Mouse (Mus musculus) A20 (cell line): ENCODE results near the gene Atp2a1.

ENCODE experiments used
- DNase-seq: peaks from one replicate; pipeline ENCODE4 v3.0.0-alpha.2; 2011; ENCODE audit warnings: low read depth, low spot score

The Atp2a1 gene

GRCm38 (mm10) chr7:126450641-126451040 is 12.3 kb downstream of the Atp2a1 start:
- no peak for DNase-seq

- DNase-seq = no peak
Measured at GRCm38 (mm10) chr7:126449991-126450390, 12.9 kb downstream of the Atp2a1 start.

DNA sequence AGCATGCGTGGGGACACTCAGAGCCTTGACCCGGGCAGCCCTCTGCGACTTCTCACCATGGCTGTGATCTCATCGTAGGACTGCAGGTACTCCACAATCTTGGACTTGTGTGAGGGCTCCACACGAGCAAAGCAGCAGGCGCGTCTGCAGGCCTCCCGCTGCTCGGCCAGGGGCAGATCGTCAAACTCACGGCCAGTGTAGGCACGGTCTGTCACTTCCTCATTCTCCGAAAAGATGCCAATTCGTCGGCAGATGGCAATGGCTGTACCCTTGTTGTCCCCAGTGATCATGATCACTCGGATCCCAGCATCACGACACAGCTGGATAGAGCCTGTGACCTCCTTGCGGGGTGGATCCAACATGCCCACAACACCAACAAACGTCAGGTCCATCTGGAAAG is 14.4 kb downstream of the Atp2a1 start:
- DNase-seq = no peak

- DNase-seq = no peak
Measured at GRCm38 (mm10) chr7:126446217-126446616, 16.7 kb downstream of the Atp2a1 start.

DNA sequence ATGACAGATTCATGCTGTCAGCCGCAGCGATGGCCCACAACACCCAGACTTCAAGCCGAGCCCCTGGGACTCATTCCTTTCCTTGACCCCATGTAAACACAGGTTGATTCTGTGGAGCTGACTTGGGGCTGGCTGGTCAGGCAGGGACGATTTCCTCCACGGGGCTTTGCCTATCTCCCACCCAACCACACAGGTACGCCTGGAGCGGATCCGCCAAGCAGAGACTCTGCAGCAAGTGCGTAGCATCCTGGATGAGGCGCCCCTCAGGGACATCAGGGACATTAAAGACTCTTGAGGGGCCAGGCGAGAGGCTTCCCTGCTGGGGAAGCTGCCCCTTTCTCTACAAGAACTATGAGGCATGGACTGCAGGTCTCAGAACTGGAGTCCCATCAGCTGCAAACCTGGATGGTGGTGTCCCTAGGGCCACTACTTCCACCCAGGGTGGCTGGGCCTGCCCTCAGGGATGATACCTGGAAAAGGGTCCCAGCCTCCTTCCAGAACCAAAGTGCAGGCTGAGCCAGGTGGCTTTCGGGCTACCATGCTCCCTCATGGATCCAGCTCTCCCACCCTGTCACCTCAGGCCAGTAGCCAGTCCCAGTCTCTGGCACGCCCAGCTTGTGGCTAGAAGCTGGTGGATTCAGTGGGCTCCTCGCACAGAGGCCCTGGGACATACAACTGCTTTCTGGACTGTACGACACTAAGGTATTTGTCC is 17.6 kb downstream of the Atp2a1 start:
- DNase-seq = no peak

GRCm38 (mm10) chr7:126444536-126444935 is 18.4 kb downstream of the Atp2a1 start:
- no peak for DNase-seq

DNA sequence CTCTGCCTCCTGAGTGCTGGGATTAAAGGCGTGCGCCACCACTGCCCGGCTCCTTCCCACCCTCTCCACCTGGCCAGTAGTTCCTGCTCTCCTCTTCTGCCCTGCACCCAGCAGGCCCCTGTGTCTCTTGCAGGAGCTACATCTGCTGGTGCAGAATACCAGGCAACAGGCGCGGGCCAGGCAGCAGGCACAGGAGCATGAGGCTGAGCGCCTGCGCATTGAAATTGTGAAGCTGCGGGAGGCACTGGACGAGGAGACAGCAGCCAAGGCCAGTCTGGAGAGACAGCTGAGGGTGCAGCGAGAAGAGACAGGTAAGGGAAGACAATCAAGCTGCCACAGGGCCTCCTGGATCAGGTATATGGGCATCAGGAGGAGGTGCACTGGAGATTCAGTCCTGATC is 18.9 kb downstream of the Atp2a1 start:
- no peak for DNase-seq

- no peak for DNase-seq
Measured at GRCm38 (mm10) chr7:126440134-126440533, 22.8 kb downstream of the Atp2a1 start.

- peak; percentile 73 for DNase-seq
Measured at GRCm38 (mm10) chr7:126436851-126437250, 26.1 kb downstream of the Atp2a1 start.

DNA sequence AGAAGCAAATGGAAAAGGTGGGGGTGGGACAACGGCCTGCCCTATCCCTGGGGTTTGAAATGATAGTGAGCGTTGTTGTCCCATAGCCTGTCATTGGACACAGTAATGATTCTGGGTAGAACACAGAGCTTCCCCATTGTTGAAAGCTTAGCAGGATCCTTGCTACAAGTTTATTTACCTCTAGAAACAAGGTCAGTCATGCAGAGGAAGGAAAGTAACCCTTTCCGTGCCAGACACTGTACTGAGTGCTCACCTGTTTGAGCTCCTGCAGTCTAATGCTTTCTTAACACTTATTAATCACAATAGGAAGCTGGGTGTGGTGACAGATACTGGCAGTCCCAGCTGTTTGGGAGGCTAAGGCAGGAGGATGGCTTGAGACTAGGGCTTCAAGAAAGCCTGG is 27.1 kb downstream of the Atp2a1 start:
- DNase-seq = no peak

DNA sequence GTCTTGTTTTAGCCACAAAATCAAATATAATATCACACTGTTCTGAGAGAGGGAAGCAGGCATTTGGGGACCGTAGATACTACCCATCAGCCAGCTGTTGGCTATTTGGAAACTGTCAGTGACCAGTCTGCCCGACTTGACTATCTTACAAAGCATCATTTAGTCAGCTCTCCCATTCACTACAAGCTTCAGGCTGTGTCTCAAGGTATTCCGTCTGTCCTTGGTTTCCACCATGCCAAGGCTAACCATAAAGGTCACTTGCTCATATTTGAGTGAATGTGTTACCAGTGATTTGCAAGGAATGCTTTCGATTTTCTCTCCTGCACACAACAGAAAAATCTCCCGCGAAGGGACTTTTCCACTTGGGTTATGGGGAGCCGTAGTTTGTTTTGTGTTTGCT is 28.2 kb downstream of the Atp2a1 start:
- no peak for DNase-seq

- DNase-seq = no peak
Measured at GRCm38 (mm10) chr7:126430167-126430566, 32.7 kb downstream of the Atp2a1 start.

DNA sequence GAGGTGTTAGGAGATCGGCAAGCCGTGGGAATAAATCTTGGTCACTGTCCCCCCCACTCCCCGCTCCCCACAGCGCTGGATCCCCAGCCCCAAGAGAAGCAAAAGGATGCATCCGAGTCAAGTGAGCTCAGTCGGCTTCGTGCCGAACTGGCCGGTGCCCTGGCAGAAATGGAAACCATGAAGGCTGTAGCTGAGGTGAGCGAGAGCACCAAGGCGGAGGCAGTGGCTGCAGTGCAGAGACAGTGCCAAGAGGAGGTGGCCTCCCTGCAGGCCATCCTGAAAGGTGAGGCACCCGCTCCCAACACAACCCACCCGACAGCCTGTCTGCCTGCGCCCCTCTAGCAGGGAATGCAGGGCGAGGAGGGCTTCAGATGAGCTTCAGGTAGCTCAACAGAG is 33.4 kb downstream of the Atp2a1 start:
- no peak for DNase-seq

GRCm38 (mm10) chr7:126428631-126429502 is 34.0 kb downstream of the Atp2a1 start, which contains the start of gene Rabep2:
Gene Rabep2, plus strand, starts transcription at chr7:126428759.
- DNase-seq = peak; percentile 95

GRCm38 (mm10) chr7:126428154-126428553 is 34.8 kb downstream of the Atp2a1 start:
- DNase-seq = no peak

GRCm38 (mm10) chr7:126427323-126427860 is 35.5 kb downstream of the Atp2a1 start:
- no peak for DNase-seq

GRCm38 (mm10) chr7:126424161-126424560 is 38.7 kb downstream of the Atp2a1 start:
- peak; percentile 76 for DNase-seq

GRCm38 (mm10) chr7:126421756-126422155 is 41.2 kb downstream of the Atp2a1 start:
- peak; percentile 82 for DNase-seq

GRCm38 (mm10) chr7:126418496-126418895 is 44.4 kb downstream of the Atp2a1 start:
- peak; percentile 20 for DNase-seq

DNA sequence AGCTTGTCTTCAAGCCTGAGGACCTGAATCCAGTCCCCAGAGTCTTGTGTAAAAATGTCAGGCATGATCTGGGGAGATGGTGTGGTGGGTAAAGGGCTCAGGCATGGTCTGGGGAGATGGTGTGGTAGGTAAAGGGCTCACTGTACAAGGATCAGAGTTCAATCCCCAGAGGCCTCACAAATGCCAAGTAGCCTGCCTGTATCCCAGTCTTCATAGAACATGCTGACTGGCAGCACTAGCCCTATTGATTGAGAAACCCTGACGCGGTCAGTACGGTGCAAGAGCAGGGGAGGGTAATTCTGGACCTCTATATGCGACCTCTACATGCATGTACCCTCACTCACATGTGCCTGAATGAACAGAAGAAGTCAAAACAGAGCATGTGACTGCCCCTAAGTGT is 45.3 kb downstream of the Atp2a1 start:
- peak; percentile 57 for DNase-seq

DNA sequence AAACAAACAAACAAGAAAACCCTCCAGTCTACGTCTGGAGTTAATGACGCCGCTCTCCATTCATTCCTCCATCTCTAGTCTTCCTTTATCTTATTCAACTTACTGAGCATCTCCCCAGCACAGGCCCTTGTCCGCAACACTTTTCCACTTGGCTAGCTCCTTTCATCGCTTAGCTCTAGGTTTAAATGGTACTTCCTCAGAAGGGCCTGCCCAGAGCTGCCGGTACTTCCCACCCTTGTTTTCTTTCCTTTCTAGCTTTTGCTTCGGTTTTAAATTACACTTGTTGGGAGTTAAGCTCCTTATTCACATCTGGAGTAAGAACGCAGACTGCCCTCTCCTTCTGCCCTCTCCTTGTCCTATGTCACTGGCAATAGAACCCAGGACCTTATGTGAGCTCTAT is 45.9 kb downstream of the Atp2a1 start:
- DNase-seq = peak; percentile 82

DNA sequence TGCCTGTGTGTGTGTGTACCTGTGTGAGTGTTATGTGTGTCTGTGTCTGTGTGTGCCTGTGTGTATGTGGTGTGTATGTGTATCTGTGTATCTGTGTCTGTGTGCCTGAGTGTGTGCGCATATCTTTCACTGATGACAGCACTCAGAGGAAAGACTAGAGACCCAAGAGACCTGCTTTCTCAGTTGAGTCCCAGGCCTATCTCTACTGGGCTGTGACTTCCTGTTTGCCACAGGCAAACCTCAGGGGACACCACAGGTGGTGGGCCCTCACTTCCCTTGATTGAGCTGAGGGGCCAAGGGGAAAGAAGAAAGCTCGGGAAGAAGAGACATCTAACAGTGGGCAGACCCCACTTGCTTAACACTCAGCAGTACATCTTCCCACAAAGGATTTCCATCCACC is 46.3 kb downstream of the Atp2a1 start:
- peak; percentile 90 for DNase-seq

DNA sequence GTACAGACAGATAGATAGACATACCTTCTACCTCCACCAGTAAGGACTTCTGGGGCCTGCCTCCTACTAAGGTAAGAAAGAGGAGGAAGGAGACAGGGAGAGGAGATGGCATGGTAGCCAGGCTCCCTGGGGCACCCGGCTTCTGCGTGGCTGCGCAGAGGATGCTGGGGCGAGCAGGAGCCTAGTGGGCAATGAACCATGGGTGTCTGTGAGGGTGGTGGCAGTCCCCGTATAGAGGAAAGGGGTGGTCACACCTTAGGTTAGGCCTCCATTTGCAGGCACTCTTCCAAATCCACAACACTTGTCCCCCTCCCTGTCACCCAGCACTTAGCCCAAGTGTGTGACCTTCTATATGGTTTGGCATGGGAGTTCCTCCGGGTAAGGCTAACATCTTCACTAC is 48.2 kb downstream of the Atp2a1 start, which contains the start of gene Cd19:
Gene Cd19, minus strand, starts transcription at position 165 of the 400 bp plus-strand sequence.
- peak; percentile 69 for DNase-seq
